Mouse (Mus musculus): ENCODE data around the gene Htr2a. TPM values are rescaled to one million over a fixed set of nuclear protein-coding genes. Genes with fewer than 3 reads are reported as not detected.

Htr2a gene
- polyA plus RNA-seq, 1 experiment, result 1.6 TPM

GRCm38 (mm10) chr14:74673584-74673983, 32.9 kb downstream of the Htr2a start:
- TF ChIP-seq POLR2A (IDR thresholded peaks at IDR 0.05; ENCODE audit: borderline replicate concordance, control insufficient read depth, low read depth, low read length) (no peak), CTCF (IDR thresholded peaks at IDR 0.05; ENCODE audit: control insufficient read depth, insufficient read depth, low read length) (no peak)
- H3K4me3 ChIP-seq (replicated peaks; ENCODE audit: control insufficient read depth, low read depth, low read length), result no peak overlapping the region
- 62% methylated on average over 3 of the region's 3 CpGs for WGBS
- no peaks in the 10 kb centered on the region for H3K4me1 ChIP-seq (ENCODE audit: control insufficient read depth, insufficient read depth, low read length)
- peak overlapping the region; percentile 1; the same call in 1 of the 2 replicates for H3K27ac ChIP-seq (ENCODE audit: control insufficient read depth, insufficient read depth, low read depth, low read length, poor library complexity)

GRCm38 (mm10) chr14:74679841-74680240, 39.2 kb downstream of the Htr2a start:
- no peak overlapping the region for H3K4me3 ChIP-seq (replicated peaks; ENCODE audit: control insufficient read depth, low read depth, low read length)
- no peaks in the 10 kb centered on the region for H3K4me1 ChIP-seq (ENCODE audit: control insufficient read depth, insufficient read depth, low read length)
- H3K27ac ChIP-seq (ENCODE audit: control insufficient read depth, insufficient read depth, low read depth, low read length, poor library complexity), result no peak overlapping the region
- no peak for TF ChIP-seq CTCF (IDR thresholded peaks at IDR 0.05; ENCODE audit: control insufficient read depth, insufficient read depth, low read length)
- TF ChIP-seq POLR2A (IDR thresholded peaks at IDR 0.05; ENCODE audit: borderline replicate concordance, control insufficient read depth, low read depth, low read length), result no peak
- 83% methylated on average over 5 of the region's 5 CpGs for WGBS

GRCm38 (mm10) chr14:74684298-74684978, 43.8 kb downstream of the Htr2a start:
- Histone ChIP-seq H3K4me3 (replicated peaks; ENCODE audit: control insufficient read depth, low read depth, low read length) (no peak overlapping the region), H3K4me1 (ENCODE audit: control insufficient read depth, insufficient read depth, low read length) (no peaks in the 10 kb centered on the region), H3K27ac (ENCODE audit: control insufficient read depth, insufficient read depth, low read depth, low read length, poor library complexity) (no peak overlapping the region)
- WGBS, result 83% methylated on average over 5 of the region's 5 CpGs
- no peak for TF ChIP-seq CTCF (IDR thresholded peaks at IDR 0.05; ENCODE audit: control insufficient read depth, insufficient read depth, low read length)
- no peak for TF ChIP-seq POLR2A (IDR thresholded peaks at IDR 0.05; ENCODE audit: borderline replicate concordance, control insufficient read depth, low read depth, low read length)

GRCm38 (mm10) chr14:74691963-74692362, 51.3 kb downstream of the Htr2a start:
- H3K4me3 ChIP-seq (replicated peaks; ENCODE audit: control insufficient read depth, low read depth, low read length), result no peak overlapping the region
- 89% methylated on average over 2 of the region's 2 CpGs for WGBS
- no peak overlapping the region for H3K27ac ChIP-seq (ENCODE audit: control insufficient read depth, insufficient read depth, low read depth, low read length, poor library complexity)
- TF ChIP-seq CTCF (IDR thresholded peaks at IDR 0.05; ENCODE audit: control insufficient read depth, insufficient read depth, low read length), result no peak
- no peak for TF ChIP-seq POLR2A (IDR thresholded peaks at IDR 0.05; ENCODE audit: borderline replicate concordance, control insufficient read depth, low read depth, low read length)
- no peaks in the 10 kb centered on the region for H3K4me1 ChIP-seq (ENCODE audit: control insufficient read depth, insufficient read depth, low read length)

- WGBS, result 63% methylated on average over 4 of the region's 4 CpGs
- TF ChIP-seq POLR2A (IDR thresholded peaks at IDR 0.05; ENCODE audit: borderline replicate concordance, control insufficient read depth, low read depth, low read length) (no peak), CTCF (IDR thresholded peaks at IDR 0.05; ENCODE audit: control insufficient read depth, insufficient read depth, low read length) (no peak)
- H3K27ac ChIP-seq (ENCODE audit: control insufficient read depth, insufficient read depth, low read depth, low read length, poor library complexity), result no peak overlapping the region
Observed at GRCm38 (mm10) chr14:74696766-74697165, 56.1 kb downstream of the Htr2a start.

GRCm38 (mm10) chr14:74697432-74697831, 56.8 kb downstream of the Htr2a start:
- Histone ChIP-seq H3K4me1 (ENCODE audit: control insufficient read depth, insufficient read depth, low read length) (no peaks in the 10 kb centered on the region; the same call in 1 of the 2 replicates), H3K27ac (ENCODE audit: control insufficient read depth, insufficient read depth, low read depth, low read length, poor library complexity) (no peak overlapping the region), H3K4me3 (replicated peaks; ENCODE audit: control insufficient read depth, low read depth, low read length) (no peak overlapping the region)
- no peak for TF ChIP-seq CTCF (IDR thresholded peaks at IDR 0.05; ENCODE audit: control insufficient read depth, insufficient read depth, low read length)
- no peak for TF ChIP-seq POLR2A (IDR thresholded peaks at IDR 0.05; ENCODE audit: borderline replicate concordance, control insufficient read depth, low read depth, low read length)

More at GRCm38 (mm10) chr14:74696766-74697165, 56.1 kb downstream of the Htr2a start:
- no peak overlapping the region for H3K4me3 ChIP-seq (replicated peaks; ENCODE audit: control insufficient read depth, low read depth, low read length)
- no peaks in the 10 kb centered on the region; the same call in 1 of the 2 replicates for H3K4me1 ChIP-seq (ENCODE audit: control insufficient read depth, insufficient read depth, low read length)

GRCm38 (mm10) chr14:74699241-74699640, 58.6 kb downstream of the Htr2a start:
- WGBS, result 43% methylated on average over 3 of the region's 3 CpGs
- Histone ChIP-seq H3K4me1 (ENCODE audit: control insufficient read depth, insufficient read depth, low read length) (no peaks in the 10 kb centered on the region; the same call in 1 of the 2 replicates), H3K27ac (ENCODE audit: control insufficient read depth, insufficient read depth, low read depth, low read length, poor library complexity) (no peak overlapping the region), H3K4me3 (replicated peaks; ENCODE audit: control insufficient read depth, low read depth, low read length) (no peak overlapping the region)
- TF ChIP-seq POLR2A (IDR thresholded peaks at IDR 0.05; ENCODE audit: borderline replicate concordance, control insufficient read depth, low read depth, low read length), result no peak
- TF ChIP-seq CTCF (IDR thresholded peaks at IDR 0.05; ENCODE audit: control insufficient read depth, insufficient read depth, low read length), result no peak

- no peak overlapping the region for H3K4me3 ChIP-seq (replicated peaks; ENCODE audit: control insufficient read depth, low read depth, low read length)
- H3K27ac ChIP-seq (ENCODE audit: control insufficient read depth, insufficient read depth, low read depth, low read length, poor library complexity), result no peak overlapping the region
- no peak for TF ChIP-seq POLR2A (IDR thresholded peaks at IDR 0.05; ENCODE audit: borderline replicate concordance, control insufficient read depth, low read depth, low read length)
- TF ChIP-seq CTCF (IDR thresholded peaks at IDR 0.05; ENCODE audit: control insufficient read depth, insufficient read depth, low read length), result no peak
- WGBS, result 13% methylated on average over 6 of the region's 6 CpGs
- H3K4me1 ChIP-seq (ENCODE audit: control insufficient read depth, insufficient read depth, low read length), result no peaks in the 10 kb centered on the region; the same call in 1 of the 2 replicates
Observed at GRCm38 (mm10) chr14:74703930-74704329, 63.3 kb downstream of the Htr2a start.
